Mouse (Mus musculus): ENCODE measurements around the gene Acox1.
A peak's percentile ranks its signal among the peaks of the same experiment; 100 is the strongest.

The Acox1 gene

GRCm38 (mm10) chr11:116167884-116168439 is 30.9 kb downstream of the Acox1 start, which contains the start of gene Fbf1:
Fbf1 (minus strand) TSS chr11:116168166.
- DNase-seq (ENCODE audit: low read depth): peak; percentile 92

GRCm38 (mm10) chr11:116167232-116167631 is 31.6 kb downstream of the Acox1 start:
- DNase-seq (ENCODE audit: low read depth): no peak

GRCm38 (mm10) chr11:116163002-116163401 is 35.8 kb downstream of the Acox1 start:
- DNase-seq (ENCODE audit: low read depth): no peak

- DNase-seq (ENCODE audit: low read depth): no peak
Observed at GRCm38 (mm10) chr11:116162146-116162545, 36.7 kb downstream of the Acox1 start.

GRCm38 (mm10) chr11:116161312-116161711 is 37.5 kb downstream of the Acox1 start:
- no peak for DNase-seq (ENCODE audit: low read depth)

GRCm38 (mm10) chr11:116150960-116151359 is 47.9 kb downstream of the Acox1 start:
- no peak for DNase-seq (ENCODE audit: low read depth)

GRCm38 (mm10) chr11:116149341-116149740 is 49.5 kb downstream of the Acox1 start:
- DNase-seq (ENCODE audit: low read depth): no peak

- DNase-seq (ENCODE audit: low read depth): no peak
Observed at GRCm38 (mm10) chr11:116148761-116149221, 50.1 kb downstream of the Acox1 start.

GRCm38 (mm10) chr11:116146294-116146985 is 52.4 kb downstream of the Acox1 start:
- peak; percentile 89 for DNase-seq (ENCODE audit: low read depth)

- DNase-seq (ENCODE audit: low read depth): no peak
Observed at GRCm38 (mm10) chr11:116145481-116146293, 53.2 kb downstream of the Acox1 start.

- no peak for DNase-seq (ENCODE audit: low read depth)
Observed at GRCm38 (mm10) chr11:116143468-116143867, 55.4 kb downstream of the Acox1 start.

GRCm38 (mm10) chr11:116142211-116142991 is 56.4 kb downstream of the Acox1 start:
- DNase-seq (ENCODE audit: low read depth): peak; percentile 53

GRCm38 (mm10) chr11:116138468-116139138 is 60.2 kb downstream of the Acox1 start, which contains the start of gene Mrpl38:
Mrpl38 (minus strand) TSS chr11:116138868.
- peak; percentile 92 for DNase-seq (ENCODE audit: low read depth)

GRCm38 (mm10) chr11:116138096-116138467 is 60.8 kb downstream of the Acox1 start:
- no peak for DNase-seq (ENCODE audit: low read depth)

- no peak for DNase-seq (ENCODE audit: low read depth)
Observed at GRCm38 (mm10) chr11:116134171-116134570, 64.7 kb downstream of the Acox1 start.

- DNase-seq (ENCODE audit: low read depth): no peak
Observed at GRCm38 (mm10) chr11:116133497-116133896, 65.3 kb downstream of the Acox1 start.

GRCm38 (mm10) chr11:116132366-116133333 is 66.2 kb downstream of the Acox1 start:
- DNase-seq (ENCODE audit: low read depth): no peak

GRCm38 (mm10) chr11:116131349-116132170 is 67.3 kb downstream of the Acox1 start:
- no peak for DNase-seq (ENCODE audit: low read depth)

GRCm38 (mm10) chr11:116130488-116131205 is 68.2 kb downstream of the Acox1 start, which contains the start of gene Trim65:
Trim65 (minus strand) TSS chr11:116131128.
- peak; percentile 67 for DNase-seq (ENCODE audit: low read depth)
